Mouse (Mus musculus) ES-Bruce4 (cell line): Measurements from ENCODE around the gene Furin.

Experiments used
- CTCF ChIP-seq: IDR thresholded peaks from one replicate; pipeline ENCODE4 v1.8.1; 2011; ENCODE audit warnings: low read depth, low read length
- EP300 ChIP-seq: IDR thresholded peaks from 2 replicates; pipeline ENCODE4 v1.6.1; 2011; ENCODE audit warnings: low read depth, low read length; ENCODE audit not compliant: insufficient read depth

DNA sequence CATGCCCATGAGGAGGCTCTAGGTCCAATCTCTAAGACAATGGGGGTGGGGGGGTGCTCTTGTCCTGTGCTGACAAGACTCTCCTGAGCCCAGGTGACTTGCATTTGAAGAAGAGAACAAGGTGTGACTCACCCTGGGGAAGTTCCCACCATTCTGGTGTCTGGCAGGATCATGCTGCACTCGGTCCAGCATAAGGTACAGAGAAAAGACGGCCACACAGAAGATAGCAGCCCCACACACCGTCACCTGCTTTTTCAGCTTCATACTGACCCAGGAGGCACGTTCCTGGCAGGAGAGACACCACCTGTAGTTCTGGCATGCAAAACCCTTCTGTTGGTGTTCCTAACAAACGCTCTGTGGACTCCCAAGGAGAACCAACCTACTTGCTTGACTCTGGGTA is 35.8 kb downstream of the Furin start:
- TF ChIP-seq EP300: no peak
- TF ChIP-seq CTCF: no peak
